Mouse (Mus musculus) limb, embryonic 15.5 days (tissue): ENCODE results near the gene Cdk12. TPM values are rescaled to one million over a fixed set of nuclear protein-coding genes. Genes with fewer than 3 reads are reported as not detected.

Experiments
- ATAC-seq: fragments of 200-750 bp; cut with Nextera tagmentation; 2 replicates; pipeline ENCODE4 v1.8.0; 2017; ENCODE audit warnings: low read depth, moderate TSS enrichment; ENCODE audit not compliant: insufficient number of reproducible peaks, low FRiP score, low TSS enrichment
- H3K27ac ChIP-seq: fragments of 300-500 bp; sonication (generic); 2 replicates; pipeline ENCODE4 v1.5.1; 2015; ENCODE audit warnings: moderate library complexity, mild to moderate bottlenecking, inconsistent platforms
- H3K27me3 ChIP-seq: fragments of 300-500 bp; sonication (generic); 2 replicates; pipeline ENCODE4 v1.6.1; 2015; ENCODE audit warnings: inconsistent platforms
- H3K36me3 ChIP-seq: fragments of 300-500 bp; sonication (generic); 2 replicates; pipeline ENCODE4 v1.6.1; 2015; ENCODE audit warnings: inconsistent platforms
- H3K4me1 ChIP-seq: fragments of 300-500 bp; sonication (generic); 2 replicates; pipeline ENCODE4 v1.6.1; 2015; ENCODE audit warnings: inconsistent platforms
- H3K4me2 ChIP-seq: fragments of 300-500 bp; sonication (generic); 2 replicates; pipeline ENCODE4 v1.6.1; 2015; ENCODE audit warnings: mild to moderate bottlenecking, inconsistent platforms
- H3K4me3 ChIP-seq: fragments of 300-500 bp; sonication (generic); 2 replicates; pipeline ENCODE4 v1.5.1; 2015; ENCODE audit warnings: mild to moderate bottlenecking, inconsistent platforms
- H3K9ac ChIP-seq: fragments of 300-500 bp; sonication (generic); 2 replicates; pipeline ENCODE4 v1.6.1; 2015; ENCODE audit warnings: inconsistent platforms
- H3K9me3 ChIP-seq: fragments of 300-500 bp; sonication (generic); 2 replicates; pipeline ENCODE4 v1.6.1; 2016; ENCODE audit warnings: inconsistent platforms
- WGBS: fragments of 180-500 bp; shearing (Covaris S2); methylation state at CpG from one replicate; pipeline ENCODE4 v1.1.7; 2015; 5-methylcytosine and 5-hydroxymethylcytosine counted together
- microRNA-seq: library from miRNA; unstranded; fragments of <30 nt; microRNA quantifications from one replicate; pipeline ENCODE4, GENCODE M21; 2016
- polyA plus RNA-seq: library from polyadenylated mRNA; unstranded; fragments of >200 nt; fragmentation: Nextera tagmentation; extraction: Ambion mirVana; gene quantifications from 2 replicates; pipeline ENCODE4 v1.2.1, GENCODE M21; 2015

Gene Cdk12
- polyA plus RNA-seq, 1 experiment from 2014 or later, result 8.9 TPM

DNA sequence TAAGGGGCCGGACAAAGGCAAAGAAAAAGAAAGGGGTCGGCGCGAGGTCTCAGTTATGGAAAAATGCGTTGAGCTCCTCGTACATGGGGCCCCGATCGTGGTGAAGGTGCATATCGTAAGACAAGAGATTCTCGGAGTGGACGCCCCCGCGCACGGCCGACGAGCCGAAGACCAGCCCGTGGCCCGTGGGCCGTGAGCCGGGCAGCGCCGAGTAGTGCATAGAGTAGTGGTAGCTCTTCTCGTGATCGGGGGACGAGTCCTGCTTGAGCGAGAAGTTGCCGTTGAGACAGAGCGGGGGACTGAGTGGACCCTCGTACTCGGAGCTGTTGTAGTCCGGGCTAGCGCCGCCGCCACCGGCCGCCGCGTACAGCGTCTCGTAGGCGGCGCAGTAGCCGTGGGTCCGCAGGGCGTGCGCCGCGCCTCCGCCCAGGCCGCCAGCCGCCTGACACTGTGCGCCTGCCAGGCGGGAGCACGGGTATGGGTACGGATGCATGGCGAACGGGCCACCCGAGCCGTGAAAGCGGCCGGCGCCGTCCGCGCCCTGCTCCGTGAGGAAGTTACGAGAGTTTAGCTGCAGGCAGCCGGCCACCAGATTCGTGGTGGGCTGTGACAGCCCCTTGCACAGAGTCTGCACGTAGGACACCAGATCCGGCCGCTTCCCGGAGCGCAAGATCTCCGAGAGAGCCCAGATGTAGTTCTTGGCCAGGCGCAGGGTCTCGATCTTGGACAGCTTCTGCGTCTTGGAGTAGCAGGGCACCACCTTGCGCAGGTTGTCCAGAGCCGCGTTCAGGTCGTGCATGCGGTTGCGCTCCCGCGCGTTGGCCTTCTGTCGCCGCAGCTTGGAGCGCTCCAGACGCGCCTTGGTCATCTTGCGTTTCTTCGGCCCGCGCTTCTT lies 124.5 kb downstream of the Cdk12 start:
- H3K27ac ChIP-seq, result no peak overlapping the region
- no peak overlapping the region for H3K9ac ChIP-seq
- H3K4me1 ChIP-seq, result peaks cover 23% of the 10 kb centered on the region
- under 1% methylated on average over 97 of the region's 97 CpGs for WGBS
- H3K9me3 ChIP-seq, result no peaks in the 10 kb centered on the region
- H3K4me2 ChIP-seq, result peak overlapping the region; percentile 36
- ATAC-seq, result no peak
- peak overlapping the region; percentile 20 for H3K4me3 ChIP-seq
- H3K36me3 ChIP-seq, result no peaks in the 10 kb centered on the region
- peaks cover 100% of the 10 kb centered on the region for H3K27me3 ChIP-seq

GRCm38 (mm10) chr11:98328031-98328370 lies 125.1 kb downstream of the Cdk12 start:
- no peak overlapping the region for H3K9ac ChIP-seq

More at GRCm38 (mm10) chr11:98328031-98328370, 125.1 kb downstream of the Cdk12 start:
- peak overlapping the region; percentile 20 for H3K4me3 ChIP-seq
- H3K9me3 ChIP-seq, result no peaks in the 10 kb centered on the region
- no peak for ATAC-seq
- H3K27me3 ChIP-seq, result peaks cover 100% of the 10 kb centered on the region
- peak overlapping the region; percentile 36 for H3K4me2 ChIP-seq
- H3K4me1 ChIP-seq, result peaks cover 23% of the 10 kb centered on the region
- no peak overlapping the region for H3K27ac ChIP-seq
- WGBS, result under 1% methylated on average over 35 of the region's 35 CpGs
- H3K36me3 ChIP-seq, result no peaks in the 10 kb centered on the region

Small RNAs within 50 kb of the gene (microRNA-seq; reads per million reads assigned to microRNA genes)
- gene Gm27399 (not detected), gene Mir5119 (not detected)

Other genes starting within 250 kb of the Cdk12 start
- 1.7 TPM in 2 replicates for gene Plxdc1, start 216.6 kb upstream of the Cdk12 start, polyA plus RNA-seq
- 13.8 and 16.4 TPM in 2 replicates for gene Arl5c, start 206.9 kb upstream of the Cdk12 start, polyA plus RNA-seq
- 19.6 and 31.1 TPM in 2 replicates for gene Cacnb1, start 180.0 kb upstream of the Cdk12 start, polyA plus RNA-seq
- gene Rpl19, start 176.3 kb upstream of the Cdk12 start, polyA plus RNA-seq, result 1,005 and 1,062 TPM in 2 replicates
- 0.68 TPM in 2 replicates for gene Stac2, start 149.6 kb upstream of the Cdk12 start, polyA plus RNA-seq
- 19.5 and 21.0 TPM in 2 replicates for gene Fbxl20, start 52.7 kb upstream of the Cdk12 start, polyA plus RNA-seq
- gene Med1, start 9.8 kb upstream of the Cdk12 start, polyA plus RNA-seq, result 54.4 and 58.2 TPM in 2 replicates
- not detected in 2 replicates for gene Neurod2, start 126.6 kb downstream of the Cdk12 start, polyA plus RNA-seq
- gene Ppp1r1b, start 145.3 kb downstream of the Cdk12 start, polyA plus RNA-seq, result 3.7 and 4.3 TPM in 2 replicates
- gene Stard3, start 155.3 kb downstream of the Cdk12 start, polyA plus RNA-seq, result 36.6 and 40.1 TPM in 2 replicates
- 18.1 and 45.8 TPM in 2 replicates for gene Tcap, start 180.8 kb downstream of the Cdk12 start, polyA plus RNA-seq
- 1.6 TPM in 2 replicates for gene Pnmt, start 183.4 kb downstream of the Cdk12 start, polyA plus RNA-seq
- 12.6 and 13.0 TPM in 2 replicates for gene Pgap3, start 197.4 kb downstream of the Cdk12 start, polyA plus RNA-seq
- gene Erbb2, start 209.4 kb downstream of the Cdk12 start, polyA plus RNA-seq, result 63.3 and 70.7 TPM in 2 replicates
- gene Mien1, start 235.9 kb downstream of the Cdk12 start, polyA plus RNA-seq, result 100 and 109 TPM in 2 replicates
- gene Grb7, start 243.3 kb downstream of the Cdk12 start, polyA plus RNA-seq, result 10.5 and 11.1 TPM in 2 replicates